Mouse (Mus musculus) megakaryocyte-erythroid progenitor cell, adult 5 weeks (primary cell): ENCODE measurements around the gene H6pd. TPM values are rescaled to one million over a fixed set of nuclear protein-coding genes. Genes with fewer than 3 reads are reported as not detected.

Experiments
- polyA plus RNA-seq: library from polyadenylated mRNA; stranded (reverse); fragments of >175 nt; gene quantifications from 2 replicates; pipeline ENCODE4 v1.2.3, GENCODE M21; 2012

H6pd gene
- 13.3 and 18.8 TPM in 2 replicates for polyA plus RNA-seq

DNA sequence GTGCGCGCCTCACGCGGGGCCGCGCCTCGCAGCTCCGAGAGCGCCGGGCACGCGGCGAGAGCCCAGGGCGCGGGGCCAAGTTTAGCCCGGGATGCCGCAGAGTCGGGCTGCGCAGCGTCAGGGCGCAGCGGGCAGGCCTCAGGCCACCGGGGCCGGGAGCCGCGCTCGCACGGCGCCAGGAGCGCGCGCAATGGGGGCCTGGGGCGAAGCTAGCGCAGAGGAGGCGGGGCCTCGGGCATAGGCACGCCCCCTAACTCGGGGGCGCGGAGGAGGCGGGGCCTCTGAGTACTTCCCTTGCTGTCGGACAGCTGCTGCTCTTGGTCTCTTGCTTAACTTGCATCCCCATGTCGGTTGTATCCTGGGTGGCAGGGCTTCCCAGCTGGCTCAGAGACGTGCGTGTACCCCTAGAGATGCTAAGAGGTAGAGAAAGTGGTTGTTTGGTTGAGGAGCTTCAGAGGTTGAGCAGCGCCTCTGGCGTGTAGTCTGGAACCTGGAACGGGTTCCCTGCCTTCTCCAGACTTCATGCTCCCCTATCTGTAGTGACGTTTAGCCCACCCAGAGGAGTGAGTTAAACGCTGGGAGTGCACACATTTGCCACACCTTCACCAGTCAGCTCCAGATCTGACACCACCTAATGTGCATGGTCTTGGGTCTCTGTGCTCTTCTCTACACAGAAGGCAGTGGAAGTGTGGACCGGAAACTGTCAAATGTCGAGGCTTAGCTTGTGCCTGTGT is at the start of gene H6pd:
Gene H6pd, minus strand, starts transcription at position 171 of the 734 bp plus-strand sequence.

GRCm38 (mm10) chr4:149954893-149955439 is 53.9 kb downstream of the H6pd start, which contains the start of gene Spsb1:
Gene Spsb1 (minus strand): TSS chr4:149955043.

Other genes with a start within 250 kb of the H6pd start
- gene Slc25a33, start 234.7 kb downstream of the H6pd start, polyA plus RNA-seq = 5.8 and 7.8 TPM in 2 replicates
- 0.22 and 1.0 TPM in 2 replicates for gene Spsb1, start 54.0 kb downstream of the H6pd start, polyA plus RNA-seq
- gene Gpr157, start 78.3 kb upstream of the H6pd start, polyA plus RNA-seq = 1.2 and 1.5 TPM in 2 replicates
- 0.03 TPM in 1 of 2 replicates, not detected in the other for gene Slc2a5, start 110.3 kb upstream of the H6pd start, polyA plus RNA-seq
- gene Slc2a7, start 139.9 kb upstream of the H6pd start, polyA plus RNA-seq = not detected in 2 replicates
- not detected in 2 replicates for gene Car6, start 192.3 kb upstream of the H6pd start, polyA plus RNA-seq
- gene Eno1, start 227.7 kb upstream of the H6pd start, polyA plus RNA-seq = 380 and 417 TPM in 2 replicates